Mouse (Mus musculus) ES-Bruce4 (cell line): Measurements from ENCODE around the gene Golga4. TPM values are rescaled to one million over a fixed set of nuclear protein-coding genes. Genes with fewer than 3 reads are reported as not detected.

ENCODE experiments used
- H3K27ac ChIP-seq: 2 replicates; pipeline ENCODE4 v1.5.1; 2012; ENCODE audit warnings: low read length, inconsistent platforms; ENCODE audit not compliant: insufficient read depth
- H3K27me3 ChIP-seq: 2 replicates; pipeline ENCODE4 v1.6.1; 2012; ENCODE audit warnings: mild to moderate bottlenecking, low read length, inconsistent platforms; ENCODE audit not compliant: control insufficient read depth, poor library complexity, insufficient read depth, severe bottlenecking
- H3K36me3 ChIP-seq: 2 replicates; pipeline ENCODE4 v1.6.1; 2012; ENCODE audit warnings: inconsistent platforms, mild to moderate bottlenecking, low read length, moderate library complexity; ENCODE audit not compliant: control insufficient read depth, poor library complexity, insufficient read depth, severe bottlenecking
- H3K4me1 ChIP-seq: one replicate; pipeline ENCODE4 v1.8.1; 2011; ENCODE audit warnings: low read length; ENCODE audit not compliant: control insufficient read depth, insufficient read depth
- H3K4me3 ChIP-seq: 2 replicates; pipeline ENCODE4 v1.5.1; 2011; ENCODE audit warnings: low read depth, mild to moderate bottlenecking, low read length
- H3K9ac ChIP-seq: 2 replicates; pipeline ENCODE4 v1.6.1; 2012; ENCODE audit warnings: low read depth, mild to moderate bottlenecking, inconsistent platforms; ENCODE audit not compliant: poor library complexity, severe bottlenecking
- H3K9me3 ChIP-seq: replicated peaks from 2 replicates; pipeline ENCODE4 v1.6.1; 2012; ENCODE audit warnings: mild to moderate bottlenecking, low read length, inconsistent platforms; ENCODE audit not compliant: control insufficient read depth, poor library complexity, insufficient read depth, severe bottlenecking
- CTCF ChIP-seq: IDR thresholded peaks from one replicate; pipeline ENCODE4 v1.8.1; 2011; ENCODE audit warnings: low read depth, low read length
- EP300 ChIP-seq: IDR thresholded peaks from 2 replicates; pipeline ENCODE4 v1.6.1; 2011; ENCODE audit warnings: low read depth, low read length; ENCODE audit not compliant: insufficient read depth
- POLR2A ChIP-seq: IDR thresholded peaks from one replicate; pipeline ENCODE4 v1.8.1; 2011; ENCODE audit warnings: low read length; ENCODE audit not compliant: insufficient read depth
- polyA plus RNA-seq: library from polyadenylated mRNA; stranded (reverse); fragments of >200 nt; gene quantifications from 2 replicates; pipeline ENCODE4 v1.2.4, GENCODE M21; 2011; ENCODE audit warnings: low read depth; ENCODE audit not compliant: missing spikeins, insufficient read depth, insufficient read length

Gene Golga4
- polyA plus RNA-seq, 1 experiment: 132 TPM

DNA sequence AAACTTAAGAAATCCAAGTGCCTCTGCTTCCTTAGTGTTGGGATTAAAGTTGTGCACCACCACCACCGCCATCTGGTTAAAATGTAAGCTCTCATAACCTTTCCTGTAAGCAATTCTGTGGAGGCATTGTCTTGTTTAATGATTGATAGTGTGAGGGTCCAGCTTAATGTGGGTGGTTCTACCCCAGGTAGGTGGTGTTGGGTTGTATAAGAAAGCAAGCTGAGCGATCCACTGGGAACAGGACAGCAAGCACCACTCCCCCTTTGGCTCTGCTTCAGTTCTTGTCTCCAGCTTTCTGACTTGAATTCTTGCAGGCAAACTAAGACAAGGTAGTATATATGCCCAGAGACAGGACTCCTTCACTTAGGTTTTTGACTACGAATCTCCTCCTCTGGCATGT is 1.4 kb upstream of the Golga4 start:
- TF ChIP-seq CTCF (no peak), POLR2A (no peak), EP300 (no peak)
- Histone ChIP-seq H3K9ac (no peak overlapping the region), H3K27me3 (no peaks in the 10 kb centered on the region), H3K4me3 (no peak overlapping the region), H3K4me1 (peaks cover 5% of the 10 kb centered on the region), H3K27ac (no peak overlapping the region), H3K36me3 (no peaks in the 10 kb centered on the region), H3K9me3 (no peaks in the 10 kb centered on the region)

- H3K27ac ChIP-seq: no peak overlapping the region
Observed at GRCm38 (mm10) chr9:118506404-118507231, 551 bp downstream of the Golga4 start.

DNA sequence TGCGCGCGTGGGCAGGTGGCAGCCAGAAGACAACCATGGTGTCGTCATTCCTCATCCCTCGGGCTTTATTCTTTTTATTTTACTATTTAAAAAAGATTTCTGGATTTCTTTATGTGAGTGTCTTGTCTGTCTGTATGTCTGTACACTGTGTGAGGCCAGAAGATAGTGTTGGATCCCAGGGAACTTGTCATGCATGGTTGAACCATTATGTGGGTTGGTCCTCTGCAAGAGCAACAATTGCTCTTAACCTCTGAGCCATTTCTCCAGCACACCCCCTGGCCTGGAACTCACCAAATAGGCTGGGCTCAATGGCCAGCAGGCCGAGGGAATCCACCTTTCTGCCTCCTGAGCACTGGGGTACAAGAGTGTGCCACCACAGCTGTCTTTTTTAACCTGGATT is 1.5 kb downstream of the Golga4 start:
- TF ChIP-seq EP300 (no peak), CTCF (no peak), POLR2A (no peak)
- Histone ChIP-seq H3K36me3 (no peaks in the 10 kb centered on the region), H3K9ac (no peak overlapping the region), H3K27ac (no peak overlapping the region), H3K4me1 (peaks cover 2% of the 10 kb centered on the region), H3K27me3 (no peaks in the 10 kb centered on the region), H3K4me3 (no peak overlapping the region), H3K9me3 (no peaks in the 10 kb centered on the region)

More at GRCm38 (mm10) chr9:118506404-118507231, 551 bp downstream of the Golga4 start:
- Histone ChIP-seq H3K4me3 (peak overlapping the region; percentile 94), H3K4me1 (peaks cover 2% of the 10 kb centered on the region), H3K9me3 (no peaks in the 10 kb centered on the region), H3K9ac (peak overlapping the region; percentile 84), H3K27me3 (no peaks in the 10 kb centered on the region), H3K36me3 (no peaks in the 10 kb centered on the region)
- TF ChIP-seq POLR2A: no peak
- no peak for TF ChIP-seq CTCF

DNA sequence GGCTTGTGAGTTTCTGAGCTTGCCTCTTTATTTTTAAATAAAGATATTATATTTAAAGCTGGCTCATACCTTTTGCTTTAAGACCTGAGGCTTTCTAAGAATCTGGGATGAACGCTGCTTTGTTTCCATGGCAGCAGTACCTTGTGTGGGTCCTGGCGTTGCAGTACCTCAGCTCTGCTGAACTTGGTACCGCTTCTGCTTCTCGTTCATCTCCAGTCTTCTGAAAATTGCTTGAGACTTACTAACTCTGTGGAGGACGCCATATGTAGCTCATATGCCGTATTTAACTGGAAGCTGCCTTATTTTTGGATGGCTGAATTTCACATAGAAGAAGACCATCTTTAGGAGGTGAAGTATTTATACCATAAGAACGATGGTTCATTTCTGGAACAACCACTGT is 2.5 kb downstream of the Golga4 start:
- Histone ChIP-seq H3K27ac (no peak overlapping the region), H3K9ac (no peak overlapping the region), H3K9me3 (no peaks in the 10 kb centered on the region), H3K36me3 (no peaks in the 10 kb centered on the region), H3K4me3 (no peak overlapping the region), H3K27me3 (no peaks in the 10 kb centered on the region), H3K4me1 (peaks cover 2% of the 10 kb centered on the region)
- TF ChIP-seq POLR2A (no peak), EP300 (no peak), CTCF (no peak)

DNA sequence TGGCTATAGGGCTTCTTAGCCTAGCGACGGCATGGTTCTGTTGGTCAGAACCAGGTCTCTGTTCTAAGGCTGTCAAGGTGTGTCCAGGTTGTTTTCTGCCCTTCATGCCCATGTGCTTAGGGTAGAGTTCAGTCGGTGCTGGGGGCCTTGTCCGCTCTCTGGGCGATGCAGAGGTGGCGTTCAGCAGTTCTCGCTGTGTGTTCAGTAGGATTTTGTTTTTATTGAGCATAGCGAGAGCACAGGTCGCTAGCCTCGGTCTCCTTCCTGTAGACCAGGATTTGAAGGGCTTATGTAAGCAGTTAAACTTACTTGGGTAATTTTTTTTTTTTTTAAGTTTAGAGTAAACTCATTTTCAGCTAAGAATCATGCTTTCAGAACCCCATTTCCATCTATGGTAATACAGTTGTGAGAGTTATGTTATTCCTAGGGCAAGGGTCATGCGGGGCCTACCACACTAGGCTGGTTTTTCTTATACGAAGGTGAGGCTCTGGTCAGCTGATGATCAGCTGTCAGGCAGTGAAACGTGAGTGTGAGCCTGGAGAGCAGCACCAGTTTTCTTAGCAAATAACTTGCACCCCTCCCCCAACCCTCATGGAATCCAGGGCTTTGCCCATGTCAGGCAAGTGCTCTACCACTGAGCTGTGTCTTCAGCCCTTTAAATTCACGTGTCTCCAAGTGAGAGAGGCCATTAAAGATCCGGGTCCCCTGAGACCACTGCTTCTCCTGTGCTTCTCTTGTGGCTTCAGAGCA is 5.0 kb downstream of the Golga4 start:
- Histone ChIP-seq H3K27me3 (no peaks in the 10 kb centered on the region), H3K9ac (no peak overlapping the region), H3K4me3 (no peak overlapping the region), H3K9me3 (no peaks in the 10 kb centered on the region), H3K36me3 (peaks cover 12% of the 10 kb centered on the region), H3K27ac (no peak overlapping the region), H3K4me1 (peaks cover 2% of the 10 kb centered on the region)
- TF ChIP-seq CTCF (no peak), EP300 (no peak), POLR2A (no peak)

DNA sequence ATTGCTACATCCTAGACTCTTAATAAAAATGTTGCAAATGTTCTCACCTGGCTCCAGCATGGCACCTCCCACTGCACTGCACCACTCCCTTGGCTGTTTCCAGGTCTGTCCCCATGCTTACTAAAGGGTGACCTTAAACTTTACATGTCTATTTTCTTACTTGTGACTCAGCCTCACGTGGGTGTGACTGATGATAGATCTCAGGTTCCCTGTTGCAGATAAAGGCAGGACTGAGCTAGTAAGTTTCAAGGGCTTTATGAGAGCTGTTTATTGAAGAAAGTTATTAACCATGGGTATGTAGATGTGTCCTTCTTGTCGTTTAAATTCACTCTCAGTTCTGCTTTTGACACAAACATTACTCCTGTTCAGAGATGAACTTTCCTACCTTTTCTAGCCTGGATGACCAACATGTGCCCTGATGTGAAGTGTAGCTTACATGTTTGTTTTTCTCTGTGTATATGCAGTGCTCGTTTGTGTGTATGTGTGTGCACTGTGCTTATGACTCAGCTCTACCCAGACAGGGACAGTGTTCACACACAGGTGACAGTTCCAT is 6.7 kb downstream of the Golga4 start:
- TF ChIP-seq EP300 (no peak), CTCF (no peak), POLR2A (no peak)
- no peak overlapping the region for H3K27ac ChIP-seq
- no peaks in the 10 kb centered on the region for H3K4me1 ChIP-seq
- H3K36me3 ChIP-seq: peaks cover 12% of the 10 kb centered on the region
- H3K9ac ChIP-seq: no peak overlapping the region
- H3K27me3 ChIP-seq: no peaks in the 10 kb centered on the region
- no peak overlapping the region for H3K4me3 ChIP-seq
- H3K9me3 ChIP-seq: no peaks in the 10 kb centered on the region
